Mouse (Mus musculus) right cerebral cortex, adult 18-20 months (tissue): ENCODE measurements at regions not wholly inside any gene's neighbourhood (a gene's known extent, or its start where the extent isn't known, plus 50 kb on each side); places are given as distances from the start of the nearest gene placed in this dataset.

Source experiments
- DNase-seq: peaks from one replicate; pipeline ENCODE4 v3.0.0; 2022; ENCODE audit warnings: mixed read lengths

DNA sequence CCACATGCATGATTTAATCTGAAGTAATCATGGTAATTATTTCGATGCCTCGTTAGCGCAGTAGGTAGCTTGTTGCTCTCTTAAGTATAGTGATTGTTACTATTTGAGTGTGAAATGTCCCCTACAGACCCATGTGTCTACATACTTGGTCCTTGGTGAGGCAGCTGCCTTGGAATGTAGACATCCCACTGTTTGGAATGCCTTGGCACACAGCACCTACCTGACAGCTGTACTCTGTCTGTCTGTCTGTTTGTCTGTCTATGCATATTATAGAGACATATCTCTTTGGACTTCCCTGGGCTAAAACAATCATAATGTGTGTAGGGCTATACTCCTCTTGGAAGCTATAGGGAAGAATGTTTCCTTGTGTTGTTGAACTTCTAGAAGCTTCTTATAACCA lies 83.7 kb upstream of the Runx3 start:
- DNase-seq: no peak

DNA sequence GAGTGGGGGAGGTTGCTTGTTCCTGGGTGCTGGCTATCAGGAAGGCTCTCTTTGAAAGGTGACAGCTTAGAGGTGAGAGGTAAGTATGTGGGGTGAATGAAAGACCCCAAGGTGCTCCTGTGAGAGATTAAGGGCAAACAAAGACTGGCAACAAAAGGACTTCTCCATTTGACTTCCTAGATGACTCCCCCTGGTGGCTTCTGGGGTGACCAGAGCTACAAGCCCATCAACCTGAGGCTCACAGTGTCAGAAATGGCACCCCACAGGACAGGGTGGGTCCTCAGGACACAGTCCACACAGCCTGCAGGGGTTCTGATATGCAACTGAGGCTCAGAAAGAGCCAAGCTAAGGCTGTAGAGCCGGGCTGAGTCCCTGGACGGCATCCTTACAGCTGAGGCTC lies 81.2 kb upstream of the Runx3 start:
- DNase-seq: no peak

DNA sequence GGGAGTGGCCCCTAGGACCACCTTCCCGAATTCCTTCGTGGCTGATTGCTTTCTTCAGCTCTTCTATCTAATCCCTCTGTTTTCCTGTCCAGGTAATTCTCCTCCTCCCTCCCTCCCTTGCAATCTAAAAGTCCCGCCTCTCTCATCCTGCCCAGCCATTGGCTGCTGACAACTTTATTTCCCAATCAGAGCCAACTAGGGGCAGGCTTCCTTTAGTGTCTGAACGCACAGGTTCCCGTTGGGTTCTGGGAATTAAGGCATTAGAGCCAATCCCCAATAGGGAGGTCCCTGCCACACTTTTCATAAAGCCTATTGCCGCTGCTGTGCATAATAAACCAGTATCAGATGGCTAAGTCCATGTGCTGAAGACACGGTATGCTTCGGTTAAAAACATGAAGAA lies 78.5 kb upstream of the Runx3 start:
- no peak for DNase-seq

DNA sequence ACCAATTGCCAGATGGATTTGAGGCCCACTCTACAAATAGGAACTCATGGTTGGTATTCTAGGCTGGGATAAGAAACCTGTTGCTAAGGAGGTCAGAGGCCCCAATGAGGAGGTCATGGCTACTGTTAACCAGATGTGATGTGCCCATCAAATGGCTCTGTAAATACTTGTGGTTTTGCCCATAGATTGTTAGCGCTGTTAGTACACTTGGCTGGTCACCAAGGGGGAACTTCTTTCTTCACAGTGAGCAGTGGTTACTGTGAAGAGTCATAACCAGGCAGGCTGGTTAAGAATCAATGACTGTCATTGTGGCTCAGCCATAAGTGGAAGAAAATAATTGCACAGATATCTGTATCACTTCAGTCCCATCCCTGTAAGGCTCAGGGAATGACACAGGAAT lies 78.0 kb upstream of the Runx3 start:
- DNase-seq: no peak

GRCm38 (mm10) chr4:135045054-135045453 lies 75.4 kb upstream of the Runx3 start:
- no peak for DNase-seq

DNA sequence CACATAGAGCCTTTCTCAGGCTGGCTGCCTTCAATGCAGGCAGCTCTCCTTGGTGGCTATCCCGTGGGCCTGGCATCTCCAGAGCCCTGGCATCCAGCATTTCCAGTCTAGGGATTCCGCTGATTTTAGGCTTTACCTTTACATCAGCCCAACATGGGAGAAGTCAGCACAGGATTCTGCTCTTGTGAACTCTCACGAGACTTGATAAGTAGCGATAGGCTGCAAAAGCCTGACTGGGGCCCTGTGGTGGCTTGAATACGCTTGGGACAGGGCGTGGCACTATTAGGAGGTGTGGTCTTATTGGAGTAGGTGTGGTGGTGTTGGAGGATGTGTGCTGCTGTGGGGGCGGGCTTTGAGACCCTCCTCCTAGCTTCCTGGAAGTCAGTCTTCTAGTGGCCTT lies 73.8 kb upstream of the Runx3 start:
- no peak for DNase-seq

DNA sequence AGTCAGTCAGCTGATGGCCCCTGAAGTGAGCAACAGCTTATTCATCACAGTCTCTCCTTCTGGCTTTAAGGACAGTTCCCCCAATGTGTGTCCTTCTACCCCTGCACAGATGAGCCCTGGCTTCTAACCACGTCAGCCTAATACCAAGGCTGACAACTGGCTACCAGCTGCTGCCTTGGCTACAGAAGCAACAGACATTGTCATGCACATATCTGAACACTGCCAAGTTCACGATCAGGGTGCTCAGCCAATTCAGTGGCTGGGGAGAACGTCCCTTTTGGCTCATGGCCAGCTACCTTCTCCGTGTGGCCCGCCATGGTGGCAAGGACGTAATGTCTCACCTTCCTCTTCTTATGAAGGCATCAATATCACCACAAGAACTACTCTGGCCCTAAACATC lies 73.2 kb upstream of the Runx3 start:
- no peak for DNase-seq

- DNase-seq: no peak
Measured at GRCm38 (mm10) chr4:135047771-135048170, 72.7 kb upstream of the Runx3 start.

DNA sequence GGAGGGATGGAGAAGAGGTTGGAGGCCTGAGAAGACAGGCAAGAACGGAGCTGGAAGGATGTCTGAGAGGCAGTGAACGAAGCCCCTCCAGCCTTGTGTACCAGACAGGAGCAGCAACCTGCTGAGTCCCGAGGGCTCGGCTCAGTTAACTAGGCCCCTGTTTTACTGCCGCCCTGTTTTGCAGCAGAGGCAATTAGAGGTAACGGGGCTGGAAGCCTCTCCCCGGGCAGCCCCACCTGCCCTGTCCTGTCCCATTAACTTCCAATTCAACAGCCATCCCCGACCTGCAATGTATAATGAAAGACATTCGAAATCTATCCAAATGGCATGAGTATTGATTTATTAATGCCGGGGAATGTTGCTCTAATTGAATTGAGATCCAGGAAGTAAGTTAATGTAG lies 70.5 kb upstream of the Runx3 start:
- DNase-seq: no peak

DNA sequence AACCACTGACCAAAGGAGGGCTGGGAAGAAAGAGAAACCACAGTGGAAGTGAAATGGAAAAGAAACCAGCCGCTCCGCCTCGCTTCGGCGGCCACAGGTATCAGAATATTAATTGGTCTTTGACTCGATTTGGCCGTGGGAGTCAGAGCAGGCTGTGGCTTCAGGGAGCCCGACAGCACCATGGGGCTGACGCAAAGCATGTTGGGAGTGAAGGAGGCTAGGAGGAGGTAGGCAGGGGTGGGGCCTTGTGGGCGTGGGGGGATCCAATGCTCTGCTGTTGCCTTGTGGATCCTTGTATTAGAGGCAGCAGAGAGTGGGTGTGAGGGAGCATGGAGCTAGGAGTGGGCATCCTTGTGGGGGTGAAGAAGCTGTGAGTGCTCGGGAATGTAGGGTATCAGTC lies 69.0 kb upstream of the Runx3 start:
- no peak for DNase-seq

DNA sequence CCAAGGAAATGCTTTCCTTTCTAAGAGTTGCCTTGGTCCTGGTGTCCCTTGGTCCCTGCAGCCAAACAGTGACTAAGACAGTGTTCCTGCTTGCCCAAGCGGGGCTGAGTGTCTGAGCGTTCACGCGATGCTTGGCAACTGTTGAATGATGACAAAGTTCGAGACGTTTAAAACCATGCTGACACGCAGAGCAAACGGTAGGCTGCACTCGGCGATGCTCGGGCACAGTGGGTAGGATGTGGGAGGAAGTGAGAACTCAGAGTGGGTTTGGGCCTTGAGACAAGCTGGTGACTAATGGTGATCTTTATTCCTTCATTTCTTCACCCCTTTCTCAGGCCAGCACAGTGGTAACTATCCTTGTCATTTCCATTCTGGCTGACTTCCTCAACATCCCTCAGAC lies 66.9 kb upstream of the Runx3 start:
- DNase-seq: peak; percentile 11

- no peak for DNase-seq
Measured at GRCm38 (mm10) chr4:135054353-135054752, 66.1 kb upstream of the Runx3 start.

GRCm38 (mm10) chr4:135056371-135056770 lies 64.1 kb upstream of the Runx3 start:
- no peak for DNase-seq

- DNase-seq: no peak
Measured at GRCm38 (mm10) chr4:135057286-135057685, 63.2 kb upstream of the Runx3 start.

DNA sequence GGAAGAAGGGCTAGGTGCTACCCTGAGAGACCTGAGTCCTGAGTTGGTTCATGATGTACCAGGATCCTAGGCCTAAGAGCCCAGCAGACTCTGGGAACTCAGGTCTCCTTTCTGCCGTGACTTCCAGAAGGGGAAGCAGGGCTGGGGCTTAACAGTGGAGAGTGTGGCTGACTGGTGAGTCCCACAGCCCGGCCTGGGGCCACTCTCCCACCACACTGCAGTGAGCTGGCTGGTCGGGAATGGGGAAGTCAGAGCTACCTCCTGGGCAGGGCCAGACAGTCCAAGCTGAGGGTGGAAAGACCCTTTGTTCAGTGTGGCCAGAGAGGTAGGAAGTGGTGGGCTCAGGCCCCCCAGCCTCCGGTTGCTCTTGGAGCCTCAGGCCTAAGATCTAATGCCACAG lies 61.6 kb upstream of the Runx3 start:
- DNase-seq: no peak

- no peak for DNase-seq
Measured at GRCm38 (mm10) chr4:135061030-135061743, 59.3 kb upstream of the Runx3 start.

- DNase-seq: peak; percentile 68
Measured at GRCm38 (mm10) chr4:135066766-135067479, 53.5 kb upstream of the Runx3 start.

DNA sequence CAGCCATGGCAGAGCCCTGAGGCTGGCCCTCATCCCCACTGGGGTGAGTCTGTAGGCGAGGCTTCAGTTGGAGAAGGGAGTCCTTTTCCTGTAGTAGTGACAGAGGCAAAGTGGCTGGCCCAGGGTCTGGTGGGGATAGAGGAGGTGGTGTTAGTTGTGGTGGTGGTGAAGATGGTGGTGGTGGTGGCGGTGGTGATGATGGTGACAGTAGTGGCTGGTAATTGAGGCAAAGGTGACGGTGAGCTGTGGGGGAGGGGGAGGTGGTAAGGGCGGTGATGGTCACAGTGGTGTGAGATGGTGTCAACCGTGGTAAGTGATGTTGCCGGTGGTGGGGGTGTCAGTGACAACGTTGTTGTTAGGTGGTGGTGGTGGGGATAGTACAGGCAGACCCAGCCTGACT lies 52.6 kb upstream of the Runx3 start:
- DNase-seq: no peak

DNA sequence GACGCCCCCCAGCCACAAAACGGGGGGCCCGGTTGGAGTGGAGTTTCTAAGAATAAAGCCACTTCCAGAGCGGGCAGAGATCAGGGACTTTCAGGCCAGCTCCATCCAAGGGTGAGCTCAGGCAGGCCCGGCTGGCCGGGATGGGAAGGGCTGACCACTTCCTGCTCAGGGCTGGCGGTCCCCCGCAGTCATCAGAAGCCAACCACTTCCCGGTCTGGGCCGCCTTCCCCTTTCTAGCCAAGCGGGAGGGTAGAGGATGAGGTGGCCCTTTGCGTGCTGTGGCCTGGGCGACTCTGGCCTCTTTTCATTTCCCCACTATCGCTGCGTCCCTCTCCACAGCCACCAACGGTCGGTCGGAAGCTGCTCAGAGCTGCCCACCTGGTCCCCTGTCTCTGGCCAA lies 50.6 kb upstream of the Runx3 start:
- DNase-seq: no peak
